Mouse (Mus musculus): ENCODE results near the gene C87436. TPM values are rescaled to one million over a fixed set of nuclear protein-coding genes. Genes with fewer than 3 reads are reported as not detected.

Gene C87436
- polyA plus RNA-seq, 1 experiment from 2014 or later, result 23.0 TPM

DNA sequence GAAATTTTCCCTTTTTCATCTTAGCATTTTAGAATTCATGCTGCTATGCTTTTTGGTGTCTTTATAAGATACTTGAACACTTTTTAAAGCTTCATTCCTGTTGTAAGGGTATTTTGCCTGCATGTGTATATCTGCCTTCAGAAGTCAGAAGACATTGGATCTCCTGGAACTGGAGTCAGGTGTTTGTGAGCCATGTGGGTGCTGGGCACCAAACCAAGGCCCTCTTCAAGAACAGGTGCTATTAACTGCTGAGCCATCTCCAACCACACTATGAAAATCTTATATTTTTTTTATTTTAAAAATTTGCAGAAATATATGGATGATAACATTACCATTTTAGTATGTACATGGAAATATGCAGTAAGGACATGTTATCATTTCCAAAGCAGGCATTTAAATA lies 31.9 kb upstream of the C87436 start:
- Histone ChIP-seq H3K27ac (ENCODE audit: low read length) (no peak overlapping the region), H3K4me3 (replicated peaks; ENCODE audit: low read length) (no peak overlapping the region), H3K9ac (ENCODE audit: low read length) (no peak overlapping the region), H3K4me2 (ENCODE audit: low read depth, low read length) (peak overlapping the region; percentile 34; the same call in 1 of the 2 replicates), H3K9me3 (replicated peaks; ENCODE audit: control insufficient read depth, low read length) (no peaks in the 10 kb centered on the region), H3K27me3 (ENCODE audit: control insufficient read depth, insufficient read depth, low read length) (no peaks in the 10 kb centered on the region), H3K36me3 (ENCODE audit: control insufficient read depth, insufficient read depth, low read length) (no peaks in the 10 kb centered on the region), H3K4me1 (ENCODE audit: control insufficient read depth, insufficient read depth, low read length) (peaks cover 10% of the 10 kb centered on the region; the same call in 1 of the 2 replicates)
- ATAC-seq (ENCODE audit: insufficient read depth, low FRiP score), result no peak

DNA sequence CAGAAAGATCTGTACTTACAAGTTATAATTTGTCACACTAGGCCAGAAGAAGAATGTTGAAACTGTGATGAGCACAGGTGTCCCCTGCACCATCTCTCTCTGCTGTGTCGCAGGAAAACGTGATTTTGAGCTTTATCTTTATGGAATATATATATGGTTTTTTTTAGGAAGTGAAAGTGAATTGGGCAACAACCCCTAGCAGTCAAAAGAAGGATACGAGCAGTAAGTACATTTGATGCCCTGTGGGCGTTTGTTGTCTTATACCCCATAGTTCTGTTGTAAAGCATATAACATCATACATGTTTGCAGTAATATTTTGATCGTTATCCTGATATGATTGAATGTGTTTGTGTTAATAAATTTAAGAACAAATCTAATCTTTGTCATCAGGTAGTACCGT lies 19.5 kb upstream of the C87436 start:
- ATAC-seq (ENCODE audit: insufficient read depth, low FRiP score), result no peak
- no peaks in the 10 kb centered on the region for H3K4me1 ChIP-seq (ENCODE audit: control insufficient read depth, insufficient read depth, low read length)
- H3K4me2 ChIP-seq (ENCODE audit: low read depth, low read length), result no peak overlapping the region
- no peak overlapping the region for H3K27ac ChIP-seq (ENCODE audit: low read length)
- no peaks in the 10 kb centered on the region for H3K9me3 ChIP-seq (replicated peaks; ENCODE audit: control insufficient read depth, low read length)
- H3K4me3 ChIP-seq (replicated peaks; ENCODE audit: low read length), result no peak overlapping the region
- peaks cover 25% of the 10 kb centered on the region; the same call in 1 of the 2 replicates for H3K36me3 ChIP-seq (ENCODE audit: control insufficient read depth, insufficient read depth, low read length)
- H3K9ac ChIP-seq (ENCODE audit: low read length), result no peak overlapping the region
- WGBS, result 88% methylated on average over 6 of the region's 6 CpGs
- no peaks in the 10 kb centered on the region for H3K27me3 ChIP-seq (ENCODE audit: control insufficient read depth, insufficient read depth, low read length)

DNA sequence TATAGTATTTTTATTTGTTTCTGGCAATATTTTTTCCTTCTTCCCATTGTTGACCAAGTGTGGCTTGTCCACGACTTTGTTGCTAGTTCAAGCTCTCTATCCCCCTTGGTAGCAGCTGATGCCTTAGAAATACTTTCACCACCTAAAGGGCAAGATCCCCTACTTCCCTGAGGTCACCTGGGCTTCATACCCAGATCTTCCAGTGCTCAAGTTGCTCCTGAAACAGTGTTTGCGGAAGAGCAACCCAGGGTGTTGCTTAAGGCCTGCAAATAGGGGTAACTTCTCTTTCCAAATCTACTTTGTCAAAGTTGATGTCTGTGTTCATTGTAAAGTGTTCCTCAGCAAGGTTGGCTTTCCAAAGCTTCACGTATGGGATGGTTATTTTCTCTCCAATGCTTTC lies 18.9 kb upstream of the C87436 start:
- Histone ChIP-seq H3K27me3 (ENCODE audit: control insufficient read depth, insufficient read depth, low read length) (no peaks in the 10 kb centered on the region), H3K27ac (ENCODE audit: low read length) (no peak overlapping the region), H3K4me2 (ENCODE audit: low read depth, low read length) (no peak overlapping the region), H3K4me3 (replicated peaks; ENCODE audit: low read length) (no peak overlapping the region), H3K9me3 (replicated peaks; ENCODE audit: control insufficient read depth, low read length) (no peaks in the 10 kb centered on the region), H3K36me3 (ENCODE audit: control insufficient read depth, insufficient read depth, low read length) (peaks cover 25% of the 10 kb centered on the region; the same call in 1 of the 2 replicates), H3K9ac (ENCODE audit: low read length) (no peak overlapping the region), H3K4me1 (ENCODE audit: control insufficient read depth, insufficient read depth, low read length) (no peaks in the 10 kb centered on the region)
- WGBS, result 89% methylated on average over 3 of the region's 3 CpGs
- no peak for ATAC-seq (ENCODE audit: insufficient read depth, low FRiP score)

DNA sequence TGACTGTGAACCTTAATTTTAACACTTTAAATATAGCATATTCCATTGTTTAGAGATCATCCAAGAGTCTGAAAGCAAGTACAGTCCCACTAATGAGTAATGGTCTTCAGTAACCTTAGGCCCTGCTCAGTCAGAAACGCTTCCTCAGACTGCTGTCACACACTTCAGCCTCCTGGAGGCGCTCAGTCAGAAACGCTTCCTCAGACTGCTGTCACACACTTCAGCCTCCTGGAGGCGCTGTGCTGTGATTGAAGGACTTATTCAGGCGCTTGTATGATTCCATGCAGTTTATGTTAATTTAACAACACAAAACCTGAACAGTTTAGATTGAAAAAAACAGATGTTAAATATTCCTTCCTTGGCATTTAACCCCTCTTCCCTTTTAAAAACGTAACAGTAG lies 17.7 kb upstream of the C87436 start:
- H3K4me1 ChIP-seq (ENCODE audit: control insufficient read depth, insufficient read depth, low read length), result no peaks in the 10 kb centered on the region
- peaks cover 29% of the 10 kb centered on the region; the same call in 1 of the 2 replicates for H3K36me3 ChIP-seq (ENCODE audit: control insufficient read depth, insufficient read depth, low read length)
- no peak overlapping the region for H3K9ac ChIP-seq (ENCODE audit: low read length)
- 77% methylated on average over 6 of the region's 6 CpGs for WGBS
- no peaks in the 10 kb centered on the region for H3K27me3 ChIP-seq (ENCODE audit: control insufficient read depth, insufficient read depth, low read length)
- ATAC-seq (ENCODE audit: insufficient read depth, low FRiP score), result no peak
- H3K9me3 ChIP-seq (replicated peaks; ENCODE audit: control insufficient read depth, low read length), result no peaks in the 10 kb centered on the region
- H3K27ac ChIP-seq (ENCODE audit: low read length), result no peak overlapping the region
- no peak overlapping the region for H3K4me3 ChIP-seq (replicated peaks; ENCODE audit: low read length)
- no peak overlapping the region for H3K4me2 ChIP-seq (ENCODE audit: low read depth, low read length)

DNA sequence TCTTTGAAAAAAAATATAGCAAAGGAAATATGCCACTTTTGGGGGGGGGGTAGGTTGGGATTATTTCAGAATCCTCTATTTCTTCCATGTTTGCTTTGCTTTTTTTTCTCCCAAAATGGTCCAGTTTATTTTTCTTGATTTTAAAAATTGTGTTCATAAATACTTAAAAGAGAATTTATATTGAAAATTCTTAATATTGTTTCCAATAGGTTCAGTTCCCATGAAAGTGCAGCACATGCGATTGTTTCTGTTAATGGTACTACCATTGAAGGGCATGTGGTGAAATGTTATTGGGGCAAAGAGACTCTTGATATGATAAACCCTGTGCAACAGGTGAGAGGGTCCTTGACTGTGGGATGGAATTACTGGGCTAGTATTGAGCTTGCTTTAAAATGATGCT lies 11.8 kb upstream of the C87436 start, which contains the start of gene Gm44790:
TSS of gene Gm44790 (plus strand) at position 301 of the 400 bp plus-strand sequence.
- no peak within 1 kb of the TSS for H3K4me3 ChIP-seq (replicated peaks; ENCODE audit: low read length)
- peaks cover 14% of the 10 kb centered on the region; the same call in 1 of the 2 replicates for H3K36me3 ChIP-seq (ENCODE audit: control insufficient read depth, insufficient read depth, low read length)
- no peak within 1 kb of the TSS for H3K27ac ChIP-seq (ENCODE audit: low read length)
- no peaks in the 10 kb centered on the region for H3K27me3 ChIP-seq (ENCODE audit: control insufficient read depth, insufficient read depth, low read length)
- 98% methylated on average over 1 of the region's 1 CpGs for WGBS
- H3K4me2 ChIP-seq (ENCODE audit: low read depth, low read length), result no peak within 1 kb of the TSS
- no peak for ATAC-seq (ENCODE audit: insufficient read depth, low FRiP score)
- H3K9ac ChIP-seq (ENCODE audit: low read length), result no peak within 1 kb of the TSS
- H3K4me1 ChIP-seq (ENCODE audit: control insufficient read depth, insufficient read depth, low read length), result no peaks in the 10 kb centered on the region
- H3K9me3 ChIP-seq (replicated peaks; ENCODE audit: control insufficient read depth, low read length), result no peaks in the 10 kb centered on the region

DNA sequence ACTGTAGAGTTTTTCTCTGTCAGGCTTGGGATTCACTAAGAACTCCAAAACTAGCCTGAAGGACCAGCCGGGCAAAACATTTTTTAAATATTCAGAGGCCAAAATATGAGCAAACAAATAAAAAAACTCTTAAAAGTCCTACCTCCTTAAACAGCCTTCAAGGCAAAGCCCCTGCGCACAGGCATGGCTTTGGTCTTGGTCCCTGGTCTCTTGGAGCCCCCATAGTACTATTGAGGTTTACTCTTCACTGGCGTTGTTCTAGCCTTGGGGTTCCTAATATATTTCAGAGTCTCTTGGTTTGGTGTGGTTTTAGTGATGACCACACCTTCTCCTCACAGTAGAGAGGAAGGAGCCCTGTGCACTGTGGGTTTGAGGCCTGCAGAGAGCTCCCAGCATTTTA lies 6.6 kb upstream of the C87436 start:
- H3K27me3 ChIP-seq (ENCODE audit: control insufficient read depth, insufficient read depth, low read length), result no peaks in the 10 kb centered on the region
- H3K4me3 ChIP-seq (replicated peaks; ENCODE audit: low read length), result no peak overlapping the region
- 95% methylated on average over 3 of the region's 3 CpGs for WGBS
- H3K4me2 ChIP-seq (ENCODE audit: low read depth, low read length), result no peak overlapping the region
- ATAC-seq (ENCODE audit: insufficient read depth, low FRiP score), result no peak
- no peak overlapping the region for H3K9ac ChIP-seq (ENCODE audit: low read length)
- H3K9me3 ChIP-seq (replicated peaks; ENCODE audit: control insufficient read depth, low read length), result no peaks in the 10 kb centered on the region
- no peaks in the 10 kb centered on the region for H3K4me1 ChIP-seq (ENCODE audit: control insufficient read depth, insufficient read depth, low read length)
- no peak overlapping the region for H3K27ac ChIP-seq (ENCODE audit: low read length)
- peaks cover 14% of the 10 kb centered on the region for H3K36me3 ChIP-seq (ENCODE audit: control insufficient read depth, insufficient read depth, low read length)

DNA sequence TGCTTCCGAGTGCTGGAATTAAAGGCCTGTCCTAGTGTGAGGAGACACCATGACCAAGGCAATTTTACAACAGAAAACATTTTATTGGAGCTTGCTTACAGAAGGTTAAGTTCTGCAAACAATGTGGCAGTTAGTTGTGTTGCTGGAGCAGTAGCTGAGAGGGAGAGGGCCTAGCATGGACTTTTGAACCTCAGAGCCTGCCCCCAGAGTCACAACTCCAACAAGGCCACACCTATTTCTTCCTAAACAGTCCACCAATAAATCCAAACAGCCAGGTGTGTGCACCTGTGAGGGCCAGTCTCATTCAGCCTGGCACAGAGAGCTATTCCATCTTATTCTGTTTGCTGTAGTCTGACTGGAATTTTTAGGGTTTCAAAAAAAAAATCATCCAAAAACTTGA lies 4.5 kb upstream of the C87436 start:
- no peak for ATAC-seq (ENCODE audit: insufficient read depth, low FRiP score)
- no peaks in the 10 kb centered on the region for H3K27me3 ChIP-seq (ENCODE audit: control insufficient read depth, insufficient read depth, low read length)
- H3K4me3 ChIP-seq (replicated peaks; ENCODE audit: low read length), result no peak overlapping the region
- WGBS, result 96% methylated on average over 1 of the region's 1 CpGs
- no peaks in the 10 kb centered on the region for H3K9me3 ChIP-seq (replicated peaks; ENCODE audit: control insufficient read depth, low read length)
- H3K9ac ChIP-seq (ENCODE audit: low read length), result no peak overlapping the region
- peaks cover 13% of the 10 kb centered on the region for H3K36me3 ChIP-seq (ENCODE audit: control insufficient read depth, insufficient read depth, low read length)
- H3K4me2 ChIP-seq (ENCODE audit: low read depth, low read length), result no peak overlapping the region
- no peaks in the 10 kb centered on the region; the same call in 1 of the 2 replicates for H3K4me1 ChIP-seq (ENCODE audit: control insufficient read depth, insufficient read depth, low read length)
- H3K27ac ChIP-seq (ENCODE audit: low read length), result no peak overlapping the region

DNA sequence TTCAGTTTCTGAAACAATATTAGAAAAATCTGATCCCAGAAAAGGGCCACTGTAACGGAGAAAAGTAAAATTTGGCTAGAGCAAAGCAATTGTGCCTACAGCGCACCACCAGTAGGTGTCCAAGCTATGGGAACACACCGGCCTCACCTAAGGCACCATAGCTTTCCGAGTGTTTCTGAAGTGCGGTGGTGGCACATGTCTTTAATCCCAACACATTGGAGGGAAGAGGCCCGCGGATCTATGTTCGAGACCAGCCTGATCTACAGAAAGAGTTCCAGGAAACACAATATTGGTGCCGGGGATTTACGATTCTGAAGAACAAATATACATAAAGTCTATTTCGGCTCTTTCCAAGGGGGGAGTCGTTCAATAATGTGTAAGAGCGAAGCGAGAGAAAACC lies 463 bp upstream of the C87436 start:
- Histone ChIP-seq H3K9me3 (replicated peaks; ENCODE audit: control insufficient read depth, low read length) (no peaks in the 10 kb centered on the region), H3K9ac (ENCODE audit: low read length) (peak overlapping the region; percentile 92), H3K27me3 (ENCODE audit: control insufficient read depth, insufficient read depth, low read length) (no peaks in the 10 kb centered on the region), H3K4me3 (replicated peaks; ENCODE audit: low read length) (peak overlapping the region; percentile 92), H3K27ac (ENCODE audit: low read length) (peak overlapping the region; percentile 97), H3K4me2 (ENCODE audit: low read depth, low read length) (peak overlapping the region; percentile 63), H3K36me3 (ENCODE audit: control insufficient read depth, insufficient read depth, low read length) (peaks cover 12% of the 10 kb centered on the region), H3K4me1 (ENCODE audit: control insufficient read depth, insufficient read depth, low read length) (peaks cover 7% of the 10 kb centered on the region)
- WGBS, result 1% methylated on average over 14 of the region's 14 CpGs
- ATAC-seq (ENCODE audit: insufficient read depth, low FRiP score), result peak; percentile 62; the same call in 1 of the 2 replicates

DNA sequence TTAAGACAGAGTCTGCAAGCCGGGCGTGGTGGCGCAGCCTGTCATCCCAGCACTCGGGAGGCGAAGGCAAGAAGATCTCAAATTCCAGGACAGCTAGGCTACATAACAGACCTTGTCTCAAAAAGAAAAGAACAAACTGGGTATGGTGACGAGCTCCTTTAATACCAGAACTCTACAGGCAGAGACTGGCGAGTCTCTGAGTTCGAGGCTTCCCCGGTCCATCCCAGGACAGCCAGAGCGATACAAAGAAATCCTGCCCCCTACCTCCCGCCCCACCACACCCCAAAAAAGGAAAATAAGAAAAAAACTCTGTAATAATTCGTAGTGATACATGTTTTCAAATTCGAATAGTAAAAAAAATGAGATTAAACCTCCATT lies 934 bp downstream of the C87436 start:
- no peak for ATAC-seq (ENCODE audit: insufficient read depth, low FRiP score)
- H3K36me3 ChIP-seq (ENCODE audit: control insufficient read depth, insufficient read depth, low read length), result peaks cover 16% of the 10 kb centered on the region

More for the DNA sequence above, 934 bp downstream of the C87436 start:
- Histone ChIP-seq H3K27ac (ENCODE audit: low read length) (peak overlapping the region; percentile 97), H3K4me2 (ENCODE audit: low read depth, low read length) (peak overlapping the region; percentile 63), H3K4me1 (ENCODE audit: control insufficient read depth, insufficient read depth, low read length) (peaks cover 7% of the 10 kb centered on the region), H3K9me3 (replicated peaks; ENCODE audit: control insufficient read depth, low read length) (no peaks in the 10 kb centered on the region), H3K9ac (ENCODE audit: low read length) (peak overlapping the region; percentile 92), H3K4me3 (replicated peaks; ENCODE audit: low read length) (peak overlapping the region; percentile 92), H3K27me3 (ENCODE audit: control insufficient read depth, insufficient read depth, low read length) (no peaks in the 10 kb centered on the region)
- WGBS, result 3% methylated on average over 13 of the region's 13 CpGs
